Mouse (Mus musculus) layer of hippocampus, adult 11-12 months (tissue): ENCODE data around the gene Gm17349.
"Not testable (repeated sequence)": the region's sequence is repeated elsewhere in the genome, so short reads cannot be mapped to it uniquely, and the experiment has no call there.

ENCODE experiments used
- DNase-seq: peaks from one replicate; pipeline ENCODE4 v3.0.0; 2022; ENCODE audit warnings: low spot score

Gm17349 gene

DNA sequence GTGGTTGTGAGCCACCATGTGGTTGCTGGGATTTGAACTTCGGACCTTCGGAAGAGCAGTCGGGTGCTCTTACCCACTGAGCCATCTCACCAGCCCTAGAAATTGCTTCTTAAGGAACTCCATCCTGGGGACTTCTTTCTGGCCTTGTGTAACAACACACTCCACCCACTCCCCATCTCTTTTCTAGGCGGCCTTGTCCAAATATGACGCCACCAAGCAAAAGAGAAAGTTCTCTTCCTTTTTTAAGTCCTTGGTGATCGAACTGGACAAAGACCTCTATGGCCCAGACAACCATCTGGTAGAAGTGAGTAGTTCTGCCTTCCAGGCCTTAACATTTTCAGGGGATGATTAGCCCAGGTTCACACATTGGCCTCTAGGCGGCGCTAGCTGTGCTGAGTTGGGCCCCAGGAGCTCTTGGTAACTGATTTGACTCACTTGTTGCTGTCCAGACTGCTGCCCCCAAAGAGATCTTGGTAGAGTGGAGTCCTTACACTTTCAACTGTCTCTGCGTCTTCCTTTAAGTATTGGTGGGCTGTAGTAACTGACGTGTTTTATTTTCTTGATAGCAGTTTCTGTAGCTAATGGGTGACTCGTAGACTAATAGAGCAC, at the start of gene Gm17349:
Gene Gm17349 (minus strand): TSS at position 51 of the 609 bp plus-strand sequence.
- DNase-seq, result peak; percentile 76

DNA sequence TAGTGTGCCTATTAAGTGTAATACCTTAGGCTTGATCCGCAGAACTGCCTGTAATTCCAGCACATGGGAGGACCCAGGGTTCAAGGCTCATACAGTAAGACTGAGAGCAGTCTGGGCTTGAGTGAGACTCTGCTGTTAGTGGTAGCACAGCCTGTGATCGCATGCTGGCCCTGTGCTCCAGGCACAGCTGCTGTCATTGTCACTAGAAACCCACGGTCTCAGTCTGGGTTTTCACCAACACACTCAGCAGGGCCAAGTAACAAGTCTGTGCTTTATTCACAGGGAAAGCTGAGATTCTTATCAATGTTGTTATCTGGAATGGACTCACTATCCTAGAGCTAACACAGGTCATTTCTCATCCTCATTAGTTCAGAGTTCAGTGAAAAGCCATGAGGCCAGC, 48.9 kb upstream of the Gm17349 start:
- DNase-seq, result peak; percentile 30

DNA sequence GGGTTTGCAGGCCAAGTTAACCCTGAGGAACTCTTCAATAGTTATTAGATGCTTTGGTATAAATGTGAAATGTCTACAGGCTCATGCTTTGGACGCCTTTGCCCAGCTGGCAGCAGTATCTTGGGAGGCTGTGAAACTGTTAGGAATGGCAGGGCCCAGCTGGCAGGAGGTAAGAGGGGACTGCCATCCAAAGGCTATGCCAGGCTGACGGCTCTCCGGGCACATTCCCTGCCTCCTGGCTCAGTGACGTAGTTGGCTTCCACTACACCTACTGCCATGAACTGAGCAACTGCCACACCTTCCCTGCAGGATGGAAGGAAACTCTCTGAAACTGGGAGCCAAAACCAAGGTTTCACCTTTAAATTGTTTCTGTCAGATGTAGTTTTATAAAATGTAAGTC, 34.9 kb upstream of the Gm17349 start:
- no peak for DNase-seq

DNA sequence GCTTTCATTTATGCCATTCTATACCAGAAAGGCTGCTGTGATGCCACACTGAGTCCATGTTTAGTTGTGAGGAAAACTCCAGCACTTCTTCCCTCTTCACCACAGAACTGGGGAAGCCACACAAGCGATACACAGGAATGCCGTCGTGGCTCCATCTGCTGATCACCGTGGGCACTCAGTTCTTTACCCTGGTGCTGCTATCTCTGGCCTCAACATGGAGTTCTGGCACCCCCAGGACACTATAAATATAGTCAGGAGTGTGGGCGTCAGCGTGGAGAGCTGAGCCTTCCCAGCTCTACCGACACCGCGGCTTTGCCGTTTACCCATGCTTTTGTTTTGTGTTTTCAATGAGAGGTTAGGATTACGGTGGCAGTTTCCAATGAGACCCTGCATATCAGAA, 31.4 kb upstream of the Gm17349 start:
- DNase-seq, result no peak

DNA sequence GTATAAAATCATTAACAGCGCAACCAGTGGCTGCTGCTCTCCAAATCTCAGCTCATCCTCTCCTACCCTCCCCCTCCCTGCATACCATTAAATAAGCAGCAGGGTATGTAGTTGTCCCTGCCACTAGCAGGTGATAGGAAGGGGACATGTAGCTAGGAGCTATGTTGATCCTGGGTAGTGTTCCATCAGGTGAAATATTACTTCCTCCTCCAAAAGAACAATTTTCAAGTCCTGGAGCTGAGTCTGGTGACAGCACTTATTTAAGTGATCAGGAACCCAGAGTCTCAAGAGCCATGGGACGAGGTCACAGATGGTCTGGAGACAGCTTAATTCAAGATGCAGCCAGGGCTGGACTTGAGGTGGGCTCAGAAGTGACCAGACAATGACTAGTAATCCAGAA, 30.3 kb upstream of the Gm17349 start:
- DNase-seq, result peak; percentile 100

DNA sequence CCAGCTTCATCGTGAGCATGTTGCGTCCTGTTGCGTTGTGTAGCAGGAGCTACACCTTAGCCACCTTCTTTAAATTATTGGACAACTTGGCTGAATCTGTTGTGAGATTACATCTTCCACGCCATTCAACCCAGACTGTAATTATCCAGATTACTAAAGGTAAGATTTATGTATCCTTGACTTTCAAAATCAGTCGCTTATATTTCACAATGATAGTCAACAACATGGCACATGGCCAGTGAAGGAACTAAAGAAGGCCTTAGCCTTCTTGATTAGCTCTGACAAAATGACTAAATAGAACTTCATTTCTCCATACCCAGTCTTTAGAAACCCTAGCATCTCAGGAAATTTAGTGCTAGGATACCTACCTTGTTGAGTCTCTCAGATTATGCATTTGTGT, 27.9 kb upstream of the Gm17349 start:
- DNase-seq, result no peak

DNA sequence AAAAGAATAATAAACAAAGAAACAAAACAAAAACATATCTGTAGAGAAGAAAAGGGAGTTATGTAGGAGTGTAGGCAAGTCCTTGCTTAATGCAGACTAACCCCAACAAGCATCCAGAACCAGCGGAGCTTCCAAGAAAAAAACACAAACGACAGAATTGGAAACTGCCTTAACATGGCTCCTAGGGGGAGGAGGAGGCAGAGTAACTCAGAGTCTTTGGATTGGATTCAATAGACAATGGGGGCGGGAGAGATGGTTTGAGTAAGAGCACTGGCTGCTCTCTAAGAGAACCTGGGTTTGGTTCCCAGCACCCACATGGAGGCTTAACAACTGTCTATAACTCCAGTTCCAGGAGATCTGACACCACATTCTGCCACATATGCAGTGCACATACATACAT, 26.4 kb upstream of the Gm17349 start:
- DNase-seq, result no peak

DNA sequence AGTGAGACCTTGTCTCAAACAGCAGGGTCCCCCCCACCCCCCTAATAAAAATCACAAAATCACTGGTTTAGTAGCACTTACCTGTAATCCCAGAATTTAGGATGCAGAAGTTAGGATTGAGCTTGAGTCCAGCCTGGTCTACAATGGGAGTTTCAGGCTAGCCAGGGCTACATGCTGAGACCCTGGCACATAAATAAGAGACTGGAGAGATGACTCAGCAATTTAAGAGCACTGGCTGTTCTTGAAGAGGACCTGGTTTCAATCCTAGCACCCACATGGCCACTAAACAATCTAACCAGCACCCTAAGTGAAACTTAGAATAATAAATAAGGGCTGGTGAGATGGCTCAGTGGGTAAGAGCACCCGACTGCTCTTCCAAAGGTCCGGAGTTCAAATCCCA, 25.9 kb upstream of the Gm17349 start:
- no peak for DNase-seq

DNA sequence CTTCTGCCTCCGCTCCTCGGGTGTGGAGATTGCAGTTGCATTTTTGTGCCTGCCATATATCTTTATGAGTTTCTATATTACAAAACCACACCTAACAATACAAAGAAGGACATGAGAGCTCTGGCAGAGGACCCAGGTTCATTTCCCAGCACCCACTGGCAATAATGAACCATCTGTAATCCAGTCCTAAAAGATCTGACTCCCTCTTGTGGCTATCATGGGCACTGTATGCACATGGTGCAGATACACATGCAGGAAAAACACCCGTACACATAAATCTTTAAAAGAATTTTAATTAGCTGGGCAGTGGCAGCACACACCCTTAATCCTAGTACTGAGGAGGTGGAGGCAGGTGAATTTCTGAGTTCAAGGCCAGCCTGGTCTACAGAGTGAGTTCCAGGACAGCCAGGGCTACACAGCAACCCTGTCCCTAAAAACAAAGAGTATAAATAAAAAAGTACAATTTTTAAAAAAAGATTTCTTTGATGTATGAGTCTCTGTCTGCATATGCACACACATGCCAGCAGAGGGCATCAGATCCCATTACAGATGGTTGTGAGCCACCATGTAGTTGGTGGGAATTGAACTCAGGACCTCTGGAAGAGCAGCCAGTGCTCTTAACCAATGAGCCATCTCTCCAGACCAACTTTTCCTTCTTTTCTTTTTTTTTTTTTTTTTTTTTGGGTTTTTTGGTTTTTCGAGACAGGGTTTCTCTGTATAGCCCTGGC, 23.9 kb upstream of the Gm17349 start:
- DNase-seq, result no peak

DNA sequence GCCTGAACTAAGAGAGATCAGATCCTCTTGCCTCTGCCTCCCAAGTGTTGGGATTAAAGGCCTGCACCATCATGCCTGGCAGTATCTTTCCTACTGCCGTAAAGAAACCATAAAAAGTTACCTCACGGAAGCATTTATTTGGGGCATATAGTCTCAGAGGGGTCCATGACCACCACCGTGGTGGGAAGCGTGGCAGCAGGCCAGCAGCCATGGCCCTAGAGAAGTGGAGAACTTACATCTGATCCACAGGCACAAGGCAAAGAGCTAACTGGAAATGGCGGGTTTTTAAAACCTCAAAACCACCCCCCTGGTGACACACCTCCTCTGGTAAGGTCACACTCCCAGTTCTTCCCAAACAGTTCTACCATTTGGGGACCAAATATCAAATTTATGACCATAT, 22.9 kb upstream of the Gm17349 start:
- no peak for DNase-seq

DNA sequence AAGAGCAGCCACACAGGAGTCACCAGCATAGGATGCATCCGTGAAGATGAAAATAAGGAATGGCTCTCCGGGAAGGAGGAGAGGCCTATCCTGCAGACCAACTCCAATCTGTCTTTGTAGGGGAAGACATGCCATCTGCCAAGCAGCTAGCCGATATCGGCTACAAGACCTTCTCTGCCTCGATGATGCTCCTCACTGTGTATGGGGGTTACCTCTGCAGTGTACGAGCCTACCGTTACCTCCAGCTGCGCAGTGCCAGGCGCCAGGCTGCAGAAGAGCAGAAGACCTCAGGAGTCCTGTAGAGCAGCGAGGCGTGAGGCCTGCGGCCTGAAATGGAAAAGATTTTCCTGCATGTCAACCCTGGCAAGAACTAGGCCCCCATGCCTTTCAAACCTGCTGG, 22.2 kb upstream of the Gm17349 start:
- no peak for DNase-seq

DNA sequence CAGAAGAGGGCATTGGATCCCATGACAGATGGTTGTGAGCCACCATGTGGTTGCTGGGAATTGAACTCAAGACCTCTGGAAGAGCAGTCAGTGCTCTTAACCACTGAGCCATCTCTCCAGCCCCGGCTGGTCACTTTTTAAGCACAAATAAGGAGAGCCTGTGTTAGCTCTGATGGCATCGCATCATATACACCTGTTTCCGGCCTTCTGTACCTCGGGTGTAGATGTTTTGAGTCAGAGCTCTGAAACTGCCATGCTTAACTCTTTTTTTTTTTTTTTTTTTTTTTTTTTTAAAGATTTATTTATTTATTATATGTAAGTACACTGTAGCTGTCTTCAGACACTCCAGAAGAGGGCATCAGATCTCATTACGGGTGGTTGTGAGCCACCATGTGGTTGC, 21.7 kb upstream of the Gm17349 start:
- DNase-seq, result not testable (repeated sequence)

DNA sequence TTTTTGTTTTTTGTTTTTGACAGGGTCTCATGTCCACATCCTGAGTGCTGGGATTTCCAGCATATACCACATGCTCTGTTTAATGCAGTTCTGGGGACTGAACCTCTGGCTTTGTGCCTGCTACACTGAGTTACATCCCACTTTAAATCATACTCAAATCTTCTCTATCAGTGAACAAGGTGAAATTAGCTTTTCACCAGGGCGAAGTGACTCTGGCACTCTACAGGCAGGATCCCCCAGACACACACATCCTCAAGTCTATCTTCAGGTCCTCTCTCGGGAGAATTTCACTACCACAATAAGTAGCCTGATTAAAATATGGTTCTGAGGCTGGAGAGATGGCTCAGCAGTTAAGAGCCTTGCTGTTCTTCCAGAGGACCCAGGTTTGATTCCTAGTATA, 21.3 kb upstream of the Gm17349 start:
- DNase-seq, result no peak

DNA sequence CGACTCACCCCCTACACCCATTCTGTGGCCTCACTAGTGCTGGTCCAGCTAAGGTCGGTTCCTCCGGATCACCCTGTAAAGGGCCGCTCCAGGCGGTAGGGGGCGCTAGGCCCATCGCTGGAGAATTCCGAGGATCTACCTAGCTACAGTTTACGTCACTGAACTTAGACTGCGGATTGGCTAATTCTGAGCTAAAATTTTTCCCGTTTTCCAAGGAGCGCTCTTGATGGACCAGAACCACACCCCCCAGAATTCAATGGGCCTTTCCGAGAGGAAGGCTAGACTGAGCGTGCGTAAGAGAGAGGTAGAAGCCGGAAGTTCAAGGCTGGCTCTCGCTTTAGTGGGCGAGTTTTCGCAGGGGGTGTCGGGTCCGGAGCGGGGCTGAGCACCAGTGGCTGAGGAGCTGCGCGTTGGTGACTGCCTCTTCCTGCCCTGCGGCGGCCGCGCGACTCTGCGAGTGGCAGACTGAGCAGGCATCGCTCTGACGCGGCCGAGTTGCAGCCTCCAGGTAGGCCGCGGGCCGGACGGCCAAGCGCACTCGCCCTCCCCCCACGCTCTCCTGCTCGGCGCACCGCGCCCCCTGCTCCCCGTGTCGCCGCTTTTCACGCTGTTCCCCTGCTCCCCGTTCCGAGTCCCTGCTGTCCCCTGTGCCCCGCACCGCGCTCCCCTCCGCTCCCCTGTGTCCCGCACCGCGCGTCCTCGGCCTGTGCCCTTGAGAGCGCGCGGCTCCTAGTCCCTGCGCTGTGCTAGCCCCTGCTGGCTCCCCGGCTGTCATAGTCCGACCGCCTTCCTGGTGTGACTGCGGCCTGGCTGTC, 20.3 kb upstream of the Gm17349 start, which contains the start of gene Cox14:
Gene Cox14 (plus strand): TSS at position 278 of the 815 bp plus-strand sequence.
- DNase-seq, result peak; percentile 96

DNA sequence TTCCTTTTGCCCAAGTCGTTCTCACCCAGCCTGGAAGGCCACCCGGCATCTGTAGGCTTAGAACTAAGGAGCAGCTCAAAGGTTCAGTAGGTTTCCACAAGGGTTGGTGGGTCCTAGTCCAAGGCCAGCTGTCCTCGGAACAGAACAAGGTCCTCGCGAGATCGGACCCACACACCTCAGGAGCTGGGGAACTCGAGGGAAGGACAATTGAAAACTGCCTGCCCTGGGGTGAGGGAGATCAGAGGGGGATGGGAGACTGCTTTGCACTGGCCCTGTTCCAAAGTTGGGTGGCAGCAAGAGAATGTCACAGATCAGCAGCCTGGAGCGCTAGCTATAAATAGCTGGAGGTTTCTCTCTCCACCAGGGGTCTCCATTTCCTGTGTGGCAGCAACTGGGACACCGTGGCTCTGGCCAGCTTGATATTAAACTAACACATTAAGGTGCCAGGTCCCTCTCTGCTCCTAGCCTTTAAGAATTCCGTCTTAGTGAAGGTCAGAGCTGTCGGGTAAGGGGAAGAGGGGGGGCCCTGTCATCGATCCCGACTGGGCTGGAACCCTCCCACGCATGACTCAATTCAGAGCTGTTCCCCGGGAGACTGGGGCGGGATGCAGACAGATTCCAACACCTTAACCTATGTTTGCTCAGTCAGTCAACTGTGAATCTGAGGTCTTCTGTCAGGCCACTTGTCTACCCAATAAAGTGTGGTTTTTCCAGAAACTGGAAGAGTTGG, 19.2 kb upstream of the Gm17349 start:
- peak; percentile 84 for DNase-seq

DNA sequence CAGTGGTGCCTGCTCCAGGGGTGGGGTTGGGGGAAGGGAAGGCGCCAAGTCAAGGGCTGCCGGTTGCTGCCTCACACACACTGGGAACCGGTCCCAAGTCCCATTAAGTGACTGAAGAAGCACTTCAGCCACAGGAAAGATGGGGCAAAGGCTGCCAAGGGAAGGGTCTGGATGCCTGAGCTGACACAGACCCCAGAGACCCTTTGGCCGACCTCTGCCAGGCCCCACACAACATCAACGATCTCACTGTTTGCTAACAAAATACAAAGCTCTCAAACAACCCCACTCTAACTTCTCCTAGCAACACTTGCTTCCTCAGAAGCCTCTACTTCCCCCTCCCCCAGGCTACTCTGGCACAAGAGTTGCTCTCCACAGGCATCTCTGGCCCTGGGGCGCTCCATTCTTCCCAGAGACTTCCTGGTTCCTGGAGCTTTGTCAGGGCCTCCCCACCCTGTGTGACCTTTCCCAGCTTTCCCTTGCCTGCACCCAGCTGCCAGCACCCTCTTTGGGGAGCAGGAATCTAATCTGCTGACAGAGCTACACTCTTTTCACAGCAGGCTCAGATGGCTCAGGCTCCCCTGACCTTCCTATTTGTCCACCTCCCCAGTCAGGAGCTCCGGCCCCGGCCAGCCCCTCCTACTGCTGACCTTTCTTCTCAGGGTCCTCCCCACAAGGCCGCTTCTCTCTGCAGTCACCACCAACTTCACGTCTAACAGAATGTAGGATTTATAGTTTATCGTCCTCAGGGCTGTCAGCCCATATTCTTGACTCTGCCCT, 18.4 kb upstream of the Gm17349 start:
- peak; percentile 70 for DNase-seq

DNA sequence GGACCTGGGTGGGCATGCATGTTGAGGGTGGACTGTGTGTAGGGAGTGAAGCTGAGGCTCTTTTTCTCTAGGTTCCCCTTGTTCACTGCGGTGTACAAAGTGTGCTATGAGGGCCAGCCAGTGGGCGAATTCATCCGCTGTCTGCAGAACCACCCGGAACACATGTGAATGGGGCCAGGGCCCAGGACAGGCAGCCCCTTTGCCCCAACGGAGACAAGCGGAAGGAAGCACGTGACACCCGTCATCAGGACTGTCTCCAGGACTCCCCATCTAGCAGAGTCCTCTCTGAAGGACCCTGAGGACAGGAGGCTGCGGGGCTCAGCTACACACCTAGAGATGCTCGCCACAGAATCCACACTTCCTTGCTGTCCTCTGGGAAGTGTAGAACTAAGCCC, 17.8 kb upstream of the Gm17349 start:
- no peak for DNase-seq

DNA sequence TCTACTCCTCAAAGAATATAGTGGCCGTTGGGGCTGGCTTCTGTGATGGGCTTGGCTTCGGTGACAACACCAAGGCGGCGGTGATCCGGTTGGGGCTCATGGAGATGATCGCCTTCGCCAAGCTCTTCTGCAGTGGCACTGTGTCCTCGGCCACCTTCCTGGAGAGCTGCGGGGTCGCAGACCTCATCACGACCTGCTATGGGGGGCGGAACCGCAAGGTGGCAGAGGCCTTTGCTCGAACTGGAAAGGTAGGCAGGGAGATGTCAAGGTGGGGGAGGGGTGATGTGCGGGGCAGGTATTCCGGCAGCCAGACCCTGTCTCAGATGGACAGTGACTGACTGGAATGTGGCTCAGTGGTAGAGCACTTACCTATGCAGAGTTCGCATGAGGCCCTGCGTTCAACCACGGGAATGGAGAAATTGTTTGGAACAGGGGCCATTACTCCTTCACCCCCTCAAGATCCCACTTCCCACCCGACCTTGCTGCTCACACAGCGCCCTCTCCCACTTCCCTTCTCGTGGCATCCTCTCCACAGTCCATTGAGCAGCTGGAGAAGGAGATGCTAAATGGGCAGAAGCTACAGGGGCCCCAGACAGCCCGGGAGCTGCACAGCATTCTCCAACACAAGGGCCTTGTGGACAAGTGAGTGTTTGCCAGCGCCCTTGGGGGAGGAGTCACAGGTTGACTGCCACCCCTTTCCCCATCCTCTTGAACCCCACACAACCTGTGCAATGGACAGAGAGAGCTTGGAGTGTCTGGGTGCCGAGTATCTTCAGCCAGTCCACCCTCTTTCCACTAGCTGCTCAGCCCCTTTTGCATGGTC, 16.8 kb upstream of the Gm17349 start:
- DNase-seq, result no peak

DNA sequence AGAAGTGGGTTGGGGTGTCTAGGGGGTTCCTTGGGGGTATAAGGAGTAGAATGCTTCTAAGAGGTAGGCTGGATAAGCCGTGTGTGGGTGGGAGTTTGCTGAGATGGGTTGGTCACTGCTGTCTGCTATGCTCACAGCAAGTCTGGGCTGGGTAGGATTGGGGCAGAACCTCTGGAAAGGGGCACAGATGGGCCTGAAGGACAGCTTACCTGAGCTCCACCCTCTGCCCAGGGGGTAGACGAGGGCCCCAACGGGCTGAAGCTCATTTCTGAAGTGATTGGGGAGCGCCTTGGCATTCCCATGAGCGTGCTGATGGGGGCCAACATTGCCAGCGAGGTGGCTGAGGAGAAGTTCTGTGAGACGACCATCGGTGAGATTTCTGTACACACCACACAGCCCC, 14.6 kb upstream of the Gm17349 start:
- no peak for DNase-seq

DNA sequence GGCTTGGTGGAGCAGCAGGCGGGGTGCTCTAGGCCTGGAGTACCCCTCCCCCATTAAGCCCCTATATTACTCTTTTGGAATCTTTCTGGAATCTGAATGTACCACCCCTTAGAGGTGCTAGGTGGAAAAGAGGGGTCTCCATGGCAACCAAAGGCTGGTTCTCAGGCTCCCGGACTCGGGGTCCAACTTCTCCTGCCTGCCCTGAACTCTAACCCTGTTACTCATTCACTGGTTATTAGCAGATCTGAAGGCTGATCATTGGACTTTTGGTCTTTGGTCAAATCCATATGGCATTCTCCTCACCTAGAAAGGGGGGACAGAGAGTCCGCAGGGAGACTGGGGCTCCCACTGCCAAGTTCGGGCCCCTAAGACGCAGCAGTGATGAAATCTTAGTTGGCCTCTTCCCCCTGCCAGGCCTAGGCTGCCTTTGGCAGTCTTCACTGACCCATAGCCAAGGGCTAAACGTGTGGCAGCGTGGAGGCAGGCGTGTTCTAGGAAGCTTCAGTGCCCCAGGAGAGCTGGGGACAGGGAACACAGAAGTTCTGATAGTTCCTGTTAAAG, 13.3 kb upstream of the Gm17349 start:
- no peak for DNase-seq
